Mouse (Mus musculus) layer of hippocampus, postnatal 10 days (tissue): ENCODE data around the gene Aifm2. TPM values are rescaled to one million over a fixed set of nuclear protein-coding genes. Genes with fewer than 3 reads are reported as not detected.
A peak's percentile ranks its signal among the peaks of the same experiment; 100 is the strongest.

Experiments
- DNase-seq, 2 experiments: peaks; one replicate each; pipeline ENCODE4 v3.0.0; 2021; ENCODE audit warnings: low spot score in 2 of 2
- microRNA-seq, 2 experiments: library from miRNA; unstranded; fragments of <30 nt; microRNA quantifications; one replicate each; pipeline ENCODE4 v1.2.0; 2021
- total RNA-seq, 2 experiments: library from RNA; stranded (reverse); gene quantifications; 2 replicates each; pipeline ENCODE4 v1.2.3; 2021

Gene Aifm2
- total RNA-seq, 2 experiments from 2014 or later = 6.6 to 8.8 TPM

DNA sequence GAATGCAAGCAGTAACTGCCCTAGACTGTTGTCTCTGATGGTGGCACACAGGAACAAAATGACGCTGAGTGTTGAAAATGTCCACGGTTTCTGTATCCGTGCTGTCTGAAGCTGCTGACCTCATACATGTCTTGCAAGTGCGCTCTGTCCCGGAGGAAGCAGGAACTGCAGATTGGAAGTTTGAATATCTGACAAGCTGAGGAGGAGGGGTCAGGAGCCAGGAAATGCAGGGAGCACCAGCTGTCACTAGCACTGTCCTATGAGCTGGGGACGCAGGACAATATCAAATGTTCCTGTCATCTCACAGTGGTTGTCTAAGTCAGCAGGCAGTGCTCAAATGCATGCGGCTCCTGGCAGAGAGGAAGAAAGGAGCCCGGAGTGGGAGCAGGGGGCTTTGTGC is 49.6 kb downstream of the Aifm2 start:
- no peak for DNase-seq

DNA sequence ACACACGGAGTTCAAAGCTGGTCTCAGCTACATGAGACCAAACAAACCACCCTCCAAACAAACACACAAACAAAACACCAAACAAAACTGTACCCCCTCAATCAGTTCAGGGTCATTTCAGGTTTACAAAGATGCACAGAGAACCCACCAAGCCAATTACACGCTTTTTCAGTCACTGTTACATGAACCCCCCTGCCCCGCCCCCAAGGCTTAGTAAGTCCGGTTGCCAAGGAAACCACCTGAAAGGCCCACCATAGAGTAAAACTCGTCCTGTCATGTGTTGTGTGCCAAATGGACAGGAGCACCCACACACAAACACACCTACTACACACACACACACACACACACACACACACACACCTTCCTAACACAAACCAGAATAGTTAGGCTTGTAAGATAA is 50.5 kb downstream of the Aifm2 start:
- no peak for DNase-seq

DNA sequence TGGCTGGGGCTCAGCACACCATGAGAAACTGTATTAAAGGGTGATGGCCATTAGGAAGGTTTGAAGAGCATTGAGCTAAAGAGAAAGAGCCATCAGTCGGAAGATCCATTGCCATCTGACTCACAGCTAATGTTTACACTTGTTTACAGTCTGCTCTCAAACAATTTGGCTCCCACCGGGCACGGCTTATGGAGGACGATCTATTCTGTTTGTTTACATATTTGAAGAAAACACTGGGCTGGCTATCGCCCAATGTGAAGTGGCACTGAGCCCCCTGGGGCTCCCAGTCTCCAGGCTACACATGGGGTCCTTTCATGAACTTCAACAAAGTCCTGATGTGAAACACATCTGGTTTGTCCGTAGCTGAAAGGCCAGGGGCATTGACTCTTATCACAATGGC is 51.7 kb downstream of the Aifm2 start:
- DNase-seq = no peak

DNA sequence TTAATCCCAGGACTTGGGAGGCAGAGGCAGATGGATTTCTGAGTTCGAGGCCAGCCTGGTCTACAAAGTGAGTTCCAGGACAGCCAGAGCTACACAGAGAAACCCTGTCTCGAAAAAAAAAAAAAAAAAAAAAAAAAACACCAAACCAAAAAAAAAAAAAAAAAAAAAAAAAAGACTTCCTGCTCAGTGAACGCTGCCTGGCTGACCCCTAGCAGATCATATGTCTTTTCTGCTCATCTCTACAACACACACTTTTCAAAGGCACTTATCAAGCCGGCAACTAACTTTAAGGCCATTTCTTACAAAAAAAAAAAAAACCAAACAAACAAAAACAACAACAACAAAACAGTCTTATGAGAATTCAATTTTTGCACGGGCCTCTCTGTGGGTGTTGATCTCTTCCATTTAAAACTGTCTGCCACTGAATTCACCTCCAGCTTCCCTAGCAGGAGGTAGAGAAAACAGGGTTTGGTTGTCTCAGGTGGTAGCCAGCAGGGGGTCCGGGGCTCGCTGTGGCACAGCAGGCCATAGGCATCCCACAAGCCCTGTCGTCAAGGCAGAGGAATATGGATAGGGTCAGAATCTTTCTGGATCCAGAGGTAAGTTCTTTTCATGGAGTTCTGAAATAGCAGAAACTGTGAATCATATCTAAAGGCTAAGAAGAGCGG is 66.5 kb downstream of the Aifm2 start:
- DNase-seq = no peak

DNA sequence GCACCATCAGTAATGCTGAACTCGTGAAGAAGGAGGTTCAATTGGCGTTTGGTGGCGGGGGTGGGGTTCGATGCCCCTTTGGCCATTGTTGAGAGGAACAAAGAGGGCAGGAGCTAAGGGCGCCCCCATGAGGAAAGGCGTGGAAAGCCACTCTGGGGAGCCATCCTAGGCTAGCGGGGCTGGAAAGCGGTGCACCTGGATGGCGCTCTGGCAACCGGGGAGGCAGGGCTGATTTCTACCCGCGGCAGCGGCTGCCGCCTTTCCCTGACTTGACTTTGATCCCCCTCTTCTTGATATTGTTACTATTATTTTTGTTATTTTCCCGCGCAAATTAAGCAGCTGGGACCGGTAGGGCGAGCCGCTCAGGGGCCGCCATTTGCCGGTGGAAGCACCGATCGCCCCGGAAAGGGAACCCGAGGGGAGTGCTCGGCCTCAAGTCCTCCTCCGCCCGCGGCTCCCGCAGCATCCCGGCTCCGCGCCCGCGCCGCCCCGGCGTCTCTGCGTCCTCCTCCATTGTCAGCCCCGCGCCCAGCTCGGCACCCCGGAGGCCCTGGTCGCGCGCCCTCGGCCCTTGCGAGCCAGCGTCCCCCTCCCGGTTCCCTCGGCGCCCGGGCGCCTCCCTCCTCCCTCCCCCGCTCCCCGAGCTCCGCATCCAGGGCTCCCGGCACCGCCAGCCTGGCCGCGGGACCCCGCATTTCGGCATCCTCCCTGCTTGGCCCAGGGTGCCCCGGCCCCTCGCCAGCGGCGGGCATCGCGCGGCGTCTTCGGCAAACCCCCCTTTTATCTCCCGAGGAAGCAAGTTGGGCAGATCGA is 67.9 kb downstream of the Aifm2 start:
- DNase-seq = peak; percentile 72 to 79

- DNase-seq = peak; percentile 71 to 80
Observed at GRCm38 (mm10) chr10:61783621-61784251, 68.7 kb downstream of the Aifm2 start, which contains the start of gene H2afy2. H2afy2 (minus strand) TSS chr10:61784147.

GRCm38 (mm10) chr10:61784414-61784813 is 69.4 kb downstream of the Aifm2 start:
- DNase-seq = no peak

- no peak for DNase-seq
Observed at GRCm38 (mm10) chr10:61787541-61788313, 72.7 kb downstream of the Aifm2 start.

- DNase-seq = no peak
Observed at GRCm38 (mm10) chr10:61788499-61788898, 73.4 kb downstream of the Aifm2 start.

Small RNA genes lying within 50 kb of the gene (microRNA-seq; reads per million reads assigned to microRNA genes)
- gene Mir5108 = 0 reads per million in 2 experiments

Other genes with a start within 250 kb of the Aifm2 start
- gene Lrrc20, start 239.5 kb upstream of the Aifm2 start, total RNA-seq = 10 to 100 TPM; 16.2 to 16.7 TPM
- 1 to 10 TPM; 4.1 to 4.5 TPM for gene Npffr1, start 119.8 kb upstream of the Aifm2 start, total RNA-seq
- gene Ppa1, start 66.7 kb upstream of the Aifm2 start, total RNA-seq = 100 to 1,000 TPM; 117 to 126 TPM
- 100 to 1,000 TPM; 127 TPM for gene Sar1a, start 35.0 kb upstream of the Aifm2 start, total RNA-seq
- gene Tysnd1, start 19.7 kb upstream of the Aifm2 start, total RNA-seq = 10 to 100 TPM; 30.8 to 34.4 TPM
- gene H2afy2, start 68.9 kb downstream of the Aifm2 start, total RNA-seq = 10 to 100 TPM; 36.8 to 37.1 TPM